13 mouse cellular contexts compared by ENCODE assay signal in genomic region chr4:142053261-142053660, GRCm38 (mm10). TPM values are rescaled to one million over a fixed set of nuclear protein-coding genes. Genes with fewer than 3 reads are reported as not detected.
A peak's percentile ranks its signal among the peaks of the same experiment; 100 is the strongest.
DNase-seq lines count a peak whose midpoint lies in the region; ATAC-seq and TF ChIP-seq lines count a peak whose summit lies in the region.
"Had no signal": no experiment of that assay in that cellular context is flagged by ENCODE, and none has a peak within 500 bp of the region (broad histone marks: within the 10 kb centered on the region; RNA-seq: fewer than 3 reads in every experiment).

No protein-coding gene starts in this region.

- H3K4me1 ChIP-seq in heart, embryonic 10.5 days, result peaks cover 63% of the 10 kb centered on the region
- H3K4me1 ChIP-seq in heart, embryonic 11.5 days (ENCODE audit: control insufficient read depth, insufficient read depth, low read length), result peaks cover 40% of the 10 kb centered on the region
- H3K4me1 ChIP-seq in liver, embryonic 12.5 days, result peaks cover 90% of the 10 kb centered on the region
- H3K4me1 ChIP-seq in stomach, postnatal 0 days (replicated peaks; ENCODE audit: control insufficient read depth, insufficient read depth), result peaks cover 10% of the 10 kb centered on the region; the same call in 1 of the 2 replicates

- no peak for ATAC-seq in heart, embryonic 11.5 days (replicated peaks; ENCODE audit: insufficient number of reproducible peaks, low FRiP score, low TSS enrichment)
- peak; percentile 28; the same call in 1 of the 2 replicates for ATAC-seq in liver, embryonic 12.5 days
- ATAC-seq in stomach, postnatal 0 days (ENCODE audit: low FRiP score, low TSS enrichment), result peak; percentile 34
- ATAC-seq in activated CD4-positive, CD25-positive, alpha-beta regulatory T cell, adult 4 months, result no peak

- TF ChIP-seq CTCF in stomach, postnatal 0 days (IDR thresholded peaks at IDR 0.05; ENCODE audit: low read depth), result no peak

- no peak overlapping the region for H3K9ac ChIP-seq in heart, embryonic 11.5 days (ENCODE audit: low read depth, low read length)
- no peak overlapping the region for H3K9ac ChIP-seq in liver, embryonic 12.5 days
- no peak overlapping the region for H3K9ac ChIP-seq in stomach, postnatal 0 days (ENCODE audit: low read length)
- H3K9ac ChIP-seq: hindbrain, embryonic 13.5 days had no signal

- H3K27ac ChIP-seq in heart, embryonic 10.5 days, result peak overlapping the region; percentile 83
- H3K27ac ChIP-seq in heart, embryonic 11.5 days (ENCODE audit: low read depth, low read length), result no peak overlapping the region; the same call in 1 of the 2 replicates
- peak overlapping the region; percentile 79 for H3K27ac ChIP-seq in liver, embryonic 12.5 days
- H3K27ac ChIP-seq in stomach, postnatal 0 days (replicated peaks), result peak overlapping the region; percentile 83
- H3K27ac ChIP-seq: hindbrain, embryonic 13.5 days had no signal

- no peak for TF ChIP-seq EP300 in stomach, postnatal 0 days (optimal IDR thresholded peaks at IDR 0.05)

- H3K4me3 ChIP-seq in heart, embryonic 10.5 days, result no peak overlapping the region
- H3K4me3 ChIP-seq in heart, embryonic 11.5 days (ENCODE audit: low read depth, low read length), result no peak overlapping the region
- H3K4me3 ChIP-seq in liver, embryonic 12.5 days, result no peak overlapping the region
- H3K4me3 ChIP-seq in stomach, postnatal 0 days (ENCODE audit: low read depth, low read length), result no peak overlapping the region
- H3K4me3 ChIP-seq: hindbrain, embryonic 13.5 days had no signal

- H3K36me3 ChIP-seq in heart, embryonic 10.5 days, result no peaks in the 10 kb centered on the region
- no peaks in the 10 kb centered on the region for H3K36me3 ChIP-seq in heart, embryonic 11.5 days (ENCODE audit: control insufficient read depth, insufficient read depth, low read length)
- no peaks in the 10 kb centered on the region for H3K36me3 ChIP-seq in liver, embryonic 12.5 days
- H3K36me3 ChIP-seq in stomach, postnatal 0 days (ENCODE audit: control insufficient read depth, insufficient read depth, low read length), result no peaks in the 10 kb centered on the region
- H3K36me3 ChIP-seq: hindbrain, embryonic 13.5 days had no signal

- 52% methylated on average over 4 of the region's 4 CpGs for WGBS in heart, embryonic 10.5 days
- 47% methylated on average over 4 of the region's 4 CpGs for WGBS in heart, embryonic 11.5 days (ENCODE audit: insufficient replicate concordance)
- WGBS in liver, embryonic 12.5 days (ENCODE audit: insufficient replicate concordance), result 36% methylated on average over 4 of the region's 4 CpGs
- 49% methylated on average over 4 of the region's 4 CpGs for WGBS in stomach, postnatal 0 days

- no peaks in the 10 kb centered on the region for H3K27me3 ChIP-seq in heart, embryonic 10.5 days (ENCODE audit: insufficient read depth, poor library complexity, severe bottlenecking)
- H3K27me3 ChIP-seq in heart, embryonic 11.5 days (ENCODE audit: control insufficient read depth, insufficient read depth, low read length), result no peaks in the 10 kb centered on the region
- H3K27me3 ChIP-seq in liver, embryonic 12.5 days (replicated peaks), result peaks cover 6% of the 10 kb centered on the region; the same call in 1 of the 2 replicates
- H3K27me3 ChIP-seq in stomach, postnatal 0 days (ENCODE audit: control insufficient read depth, insufficient read depth, low read length), result no peaks in the 10 kb centered on the region
- H3K27me3 ChIP-seq: hindbrain, embryonic 13.5 days had no signal

- DNase-seq in heart, embryonic 10.5 days (ENCODE audit: low spot score), result no peak
- DNase-seq in lung, postnatal 10 days, result peak; percentile 24
- no peak for DNase-seq in lung, postnatal 25 days (ENCODE audit: low spot score)
- DNase-seq in stomach, postnatal 0 days (ENCODE audit: low spot score), result peak; percentile 71
- DNase-seq in cerebellum, postnatal 36 days, result no peak
- DNase-seq: adrenal gland, postnatal 25 days; cerebellum, adult 9-10 months; lung, adult 2 months had no signal

- no peak overlapping the region for H3K4me2 ChIP-seq in heart, embryonic 11.5 days
- H3K4me2 ChIP-seq in liver, embryonic 12.5 days, result no peak overlapping the region; the same call in 1 of the 2 replicates
- H3K4me2 ChIP-seq in stomach, postnatal 0 days (replicated peaks; ENCODE audit: low read depth), result no peak overlapping the region
- H3K4me2 ChIP-seq: hindbrain, embryonic 13.5 days had no signal

- H3K9me3 ChIP-seq in heart, embryonic 10.5 days, result no peaks in the 10 kb centered on the region
- no peaks in the 10 kb centered on the region for H3K9me3 ChIP-seq in heart, embryonic 11.5 days (replicated peaks; ENCODE audit: control insufficient read depth, low read length)
- no peaks in the 10 kb centered on the region for H3K9me3 ChIP-seq in liver, embryonic 12.5 days (replicated peaks)
- no peaks in the 10 kb centered on the region for H3K9me3 ChIP-seq in stomach, postnatal 0 days (ENCODE audit: control insufficient read depth, low read length)
- H3K9me3 ChIP-seq: hindbrain, embryonic 13.5 days had no signal

RNA-seq across cellular contexts. Expression of gene Tmem51, which starts 30.8 kb away (rescaled TPM):
- 21.0 and 25.9 TPM in 2 replicates for polyA plus RNA-seq in heart, embryonic 10.5 days (2016; fragmentation: Nextera tagmentation; extraction: Ambion mirVana)
- 21.9 and 23.4 TPM in 2 replicates for polyA plus RNA-seq in heart, embryonic 11.5 days (2014; fragmentation: Nextera tagmentation; extraction: Ambion mirVana)
- polyA plus RNA-seq in liver, embryonic 12.5 days (2016; fragmentation: Nextera tagmentation; extraction: Ambion mirVana), result 14.0 and 15.5 TPM in 2 replicates
- 79.0 and 90.0 TPM in 2 replicates for polyA plus RNA-seq in stomach, postnatal 0 days (2015; fragmentation: Nextera tagmentation; extraction: Ambion mirVana)
- 1 to 10 TPM in 1 of 2 experiments, under 1 TPM in 1; 0.24 to 1.5 TPM for polyA plus RNA-seq in activated CD4-positive, CD25-positive, alpha-beta regulatory T cell, adult 4 months (2017; shearing (Covaris generic))
- polyA plus RNA-seq: C2C12 had no signal

RNA-seq across cellular contexts. Expression of gene Fhad1, which starts 38.4 kb away (rescaled TPM):
- polyA plus RNA-seq in heart, embryonic 10.5 days (2016; fragmentation: Nextera tagmentation; extraction: Ambion mirVana), result 3.4 and 5.2 TPM in 2 replicates
- 3.8 and 7.1 TPM in 2 replicates for polyA plus RNA-seq in heart, embryonic 11.5 days (2014; fragmentation: Nextera tagmentation; extraction: Ambion mirVana)
- 0.61 and 0.96 TPM in 2 replicates for polyA plus RNA-seq in liver, embryonic 12.5 days (2016; fragmentation: Nextera tagmentation; extraction: Ambion mirVana)
- 4.9 and 6.0 TPM in 2 replicates for polyA plus RNA-seq in stomach, postnatal 0 days (2015; fragmentation: Nextera tagmentation; extraction: Ambion mirVana)
- polyA plus RNA-seq in activated CD4-positive, CD25-positive, alpha-beta regulatory T cell, adult 4 months (2017; shearing (Covaris generic)), result under 1 TPM in 1 of 2 experiments, not detected in 1; 0.85 TPM

Comparison
In these comparisons a context has a peak if more than half of its experiments do, and no peak if none do; other contexts are left out.
1. DNase-seq: peak in lung, postnatal 10 days (single experiment) and stomach, postnatal 0 days (single experiment); none in heart, embryonic 10.5 days (single experiment), lung, postnatal 25 days (single experiment) and cerebellum, postnatal 36 days (0 of 2).
2. ATAC-seq: peak in liver, embryonic 12.5 days (single experiment) and stomach, postnatal 0 days (single experiment); none in heart, embryonic 11.5 days (single experiment) and activated CD4-positive, CD25-positive, alpha-beta regulatory T cell, adult 4 months (single experiment).